Mouse (Mus musculus): ENCODE measurements at regions not wholly inside any gene's neighbourhood (a gene's known extent, or its start where the extent isn't known, plus 50 kb on each side); places are given as distances from the start of the nearest gene placed in this dataset.

GRCm38 (mm10) chr2:7840612-7841011 lies 331.2 kb upstream of the Celf2 start:
- DNase-seq (ENCODE audit: low read depth): no peak

DNA sequence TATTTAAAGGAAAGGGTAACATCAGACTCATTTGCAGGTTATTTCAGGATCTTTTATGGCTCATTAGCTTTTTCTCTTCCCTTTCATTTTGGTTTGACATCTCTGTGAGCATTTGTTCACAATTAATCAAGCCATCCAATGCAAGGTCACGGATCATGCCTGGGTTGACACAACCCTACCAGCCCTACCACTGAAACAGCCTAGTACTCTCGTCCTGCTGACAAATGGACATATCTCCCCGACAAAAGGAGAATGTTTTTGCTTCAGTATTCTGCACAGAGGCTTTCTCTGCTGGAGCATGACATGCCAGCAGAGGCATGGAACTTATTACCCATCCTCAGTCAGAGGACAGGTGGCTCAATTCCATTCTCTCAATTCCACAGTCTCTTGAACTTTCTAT lies 328.5 kb upstream of the Celf2 start:
- DNase-seq (ENCODE audit: low read depth): no peak

DNA sequence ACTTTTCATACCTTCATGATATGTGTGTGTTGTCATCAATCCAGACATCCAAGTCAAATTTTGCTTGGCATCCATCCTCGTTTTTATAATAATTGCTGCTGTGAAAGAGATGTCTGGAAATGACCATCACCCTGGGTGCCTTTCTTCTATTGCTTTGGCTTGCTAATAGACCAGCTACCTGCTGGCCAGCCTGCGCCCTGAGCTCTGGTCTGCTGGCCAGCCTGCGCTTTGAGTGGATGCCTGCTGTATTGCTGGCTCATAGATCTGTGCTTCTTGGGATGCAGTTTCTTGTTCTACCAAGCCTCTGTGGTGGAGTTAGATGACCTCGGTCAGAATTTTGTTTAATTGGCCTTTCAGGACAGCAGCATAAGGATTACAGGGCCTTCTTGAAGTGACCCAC lies 321.9 kb upstream of the Celf2 start:
- DNase-seq (ENCODE audit: low read depth): no peak

GRCm38 (mm10) chr2:7826272-7826671 lies 316.9 kb upstream of the Celf2 start:
- DNase-seq (ENCODE audit: low read depth): no peak

GRCm38 (mm10) chr2:7796415-7796814 lies 287.1 kb upstream of the Celf2 start:
- no peak for DNase-seq (ENCODE audit: low read depth)

- DNase-seq (ENCODE audit: low read depth): no peak
These were observed 283.2 kb upstream of the Celf2 start for GRCm38 (mm10) chr2:7792456-7793145.

DNA sequence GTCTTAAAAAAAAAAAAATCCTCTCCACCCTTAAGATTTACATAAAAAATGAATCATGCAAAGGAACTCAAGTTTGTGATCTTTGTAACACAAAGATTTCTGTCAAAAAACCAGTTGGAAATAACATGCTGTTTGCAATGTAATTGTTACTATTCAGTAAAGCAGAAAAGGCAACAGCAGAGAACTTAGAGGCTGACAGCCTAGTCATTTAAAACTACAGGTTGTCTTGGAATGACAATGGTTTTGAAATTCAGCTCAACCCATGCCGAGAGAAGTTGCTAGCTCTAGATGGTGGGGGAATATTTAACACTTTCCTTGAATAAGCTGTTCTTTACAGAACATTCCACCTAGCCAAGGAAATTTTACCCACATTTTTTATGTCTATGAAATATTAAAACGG lies 269.2 kb upstream of the Celf2 start:
- DNase-seq (ENCODE audit: low read depth): no peak

DNA sequence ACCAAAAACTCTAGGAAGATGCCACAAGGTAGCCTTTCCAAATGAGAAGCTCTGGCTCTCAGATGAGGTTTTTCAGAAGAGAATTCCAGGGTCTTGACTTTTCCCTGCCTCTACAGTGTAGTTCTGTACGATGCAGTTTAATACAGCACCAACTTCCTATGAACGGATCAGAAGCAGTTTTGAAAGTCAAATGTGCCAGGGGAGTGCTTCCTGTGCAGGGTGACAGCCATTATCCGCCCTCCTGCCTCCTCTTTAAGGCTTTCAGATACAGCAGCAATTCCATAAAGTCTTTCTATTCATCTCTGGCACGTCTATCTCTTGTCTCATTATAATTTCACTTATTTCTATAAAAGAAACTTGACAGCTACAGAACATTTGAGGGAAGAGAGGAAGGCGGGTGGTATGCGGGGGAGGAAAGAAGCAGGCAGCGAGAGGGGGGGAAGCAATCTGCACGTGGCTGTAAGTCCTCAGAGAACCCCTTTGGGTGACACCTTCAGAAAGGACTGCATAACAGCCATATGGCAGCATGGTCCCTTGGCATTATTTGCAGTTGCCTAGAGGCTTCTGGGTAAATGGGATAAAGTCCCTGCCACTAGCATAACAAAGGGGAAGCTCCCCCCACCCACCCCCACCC lies 224.9 kb upstream of the Celf2 start:
- no peak for DNase-seq (ENCODE audit: low read depth)

GRCm38 (mm10) chr2:7730960-7731359 lies 221.6 kb upstream of the Celf2 start:
- DNase-seq (ENCODE audit: low read depth): no peak

- peak; percentile 1 for DNase-seq (ENCODE audit: low read depth)
These were observed 213.0 kb upstream of the Celf2 start for GRCm38 (mm10) chr2:7722283-7722935.

- peak; percentile 12 for DNase-seq (ENCODE audit: low read depth)
These were observed 201.7 kb upstream of the Celf2 start for GRCm38 (mm10) chr2:7711046-7711445.

GRCm38 (mm10) chr2:7710476-7710875 lies 201.1 kb upstream of the Celf2 start:
- DNase-seq (ENCODE audit: low read depth): no peak

DNA sequence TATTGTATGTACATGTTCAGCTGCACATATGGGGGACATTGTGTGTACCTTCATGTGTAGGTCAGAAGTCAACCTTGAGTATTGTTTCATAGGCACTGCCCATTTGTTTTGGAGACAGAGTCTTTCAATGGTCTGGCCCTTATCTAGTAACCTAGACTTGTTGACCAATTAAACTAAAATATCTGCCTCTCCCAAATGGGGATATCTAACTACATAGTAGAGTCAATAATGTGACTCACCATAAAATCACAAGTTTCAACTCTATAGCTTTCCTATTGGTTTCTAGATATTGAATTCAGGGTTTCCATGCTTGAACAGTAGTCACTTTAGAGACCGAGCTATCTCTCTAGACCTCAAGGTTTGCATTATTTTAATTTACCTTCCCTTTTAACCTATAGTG lies 174.0 kb upstream of the Celf2 start:
- DNase-seq (ENCODE audit: low read depth): no peak

- no peak for DNase-seq (ENCODE audit: low read depth)
These were observed 131.5 kb upstream of the Celf2 start for GRCm38 (mm10) chr2:7640892-7641291.

- DNase-seq (ENCODE audit: low read depth): no peak
These were observed 113.4 kb upstream of the Celf2 start for GRCm38 (mm10) chr2:7622716-7623285.

DNA sequence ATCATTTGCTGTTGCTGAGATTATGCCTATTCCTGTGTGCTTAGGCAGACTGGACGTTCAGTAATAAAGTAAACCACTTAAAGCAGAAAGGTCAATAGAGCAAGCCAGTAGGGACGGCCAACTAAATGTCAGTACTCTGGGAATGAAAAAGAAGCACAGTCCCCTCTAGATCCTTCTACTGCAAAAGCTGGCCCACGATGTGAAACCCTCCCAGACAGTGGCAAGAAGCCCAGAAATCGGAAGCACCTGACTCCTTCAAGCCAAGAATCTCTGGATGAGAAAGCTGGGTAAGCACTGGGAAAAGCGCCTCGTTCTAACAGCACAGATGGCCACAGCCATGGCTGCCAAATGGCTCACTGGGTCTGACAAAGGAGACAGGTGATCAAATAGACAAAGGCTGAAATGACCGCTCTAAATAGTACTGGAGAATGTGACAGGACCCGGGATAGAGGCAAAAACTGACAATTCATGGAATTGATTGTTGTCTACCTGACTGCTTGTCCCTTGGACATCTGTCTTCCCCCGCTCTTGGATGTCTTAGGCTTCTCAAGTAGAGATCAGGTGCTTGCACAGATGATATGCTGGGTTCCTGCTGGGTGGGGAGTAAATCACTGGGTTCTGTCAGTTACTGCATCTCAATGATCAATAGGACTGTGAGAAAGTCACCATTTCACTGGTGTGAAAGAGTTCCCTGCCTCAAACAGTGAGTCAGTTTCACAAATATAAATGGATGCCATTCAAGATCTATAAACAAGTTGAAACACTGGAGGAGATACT lies 110.7 kb upstream of the Celf2 start:
- peak; percentile 3 for DNase-seq (ENCODE audit: low read depth)

- no peak for DNase-seq (ENCODE audit: low read depth)
These were observed 68.8 kb upstream of the Celf2 start for GRCm38 (mm10) chr2:7578196-7578595.
